Mouse (Mus musculus) testis, adult 2 months (tissue): ENCODE results near the gene Hpse2.

Experiments used
- CTCF ChIP-seq: fragments of 200-500 bp; IDR thresholded peaks from 2 replicates; pipeline ENCODE4 v1.5.1; 2012; ENCODE audit warnings: low read depth, mild to moderate bottlenecking, inconsistent platforms, low read length, moderate library complexity; ENCODE audit not compliant: control insufficient read depth, insufficient read depth, insufficient replicate concordance
- POLR2A ChIP-seq: fragments of 200-500 bp; IDR thresholded peaks from 2 replicates; pipeline ENCODE4 v1.6.1; 2012; ENCODE audit warnings: low read depth, mild to moderate bottlenecking, inconsistent platforms, low read length, moderate library complexity; ENCODE audit not compliant: control insufficient read depth

- peak; percentile 60; the same call in 1 of the 2 replicates for TF ChIP-seq CTCF
- TF ChIP-seq POLR2A: no peak
These were observed 610.4 kb downstream of the Hpse2 start for GRCm38 (mm10) chr19:42777801-42778200.
